Mouse (Mus musculus) testis, adult 2 months (tissue): ENCODE data around the gene Pars2.

Source experiments
- CTCF ChIP-seq: fragments of 200-500 bp; IDR thresholded peaks from 2 replicates; pipeline ENCODE4 v1.5.1; 2012; ENCODE audit warnings: low read depth, mild to moderate bottlenecking, inconsistent platforms, low read length, moderate library complexity; ENCODE audit not compliant: control insufficient read depth, insufficient read depth, insufficient replicate concordance
- POLR2A ChIP-seq: fragments of 200-500 bp; IDR thresholded peaks from 2 replicates; pipeline ENCODE4 v1.6.1; 2012; ENCODE audit warnings: low read depth, mild to moderate bottlenecking, inconsistent platforms, low read length, moderate library complexity; ENCODE audit not compliant: control insufficient read depth

DNA sequence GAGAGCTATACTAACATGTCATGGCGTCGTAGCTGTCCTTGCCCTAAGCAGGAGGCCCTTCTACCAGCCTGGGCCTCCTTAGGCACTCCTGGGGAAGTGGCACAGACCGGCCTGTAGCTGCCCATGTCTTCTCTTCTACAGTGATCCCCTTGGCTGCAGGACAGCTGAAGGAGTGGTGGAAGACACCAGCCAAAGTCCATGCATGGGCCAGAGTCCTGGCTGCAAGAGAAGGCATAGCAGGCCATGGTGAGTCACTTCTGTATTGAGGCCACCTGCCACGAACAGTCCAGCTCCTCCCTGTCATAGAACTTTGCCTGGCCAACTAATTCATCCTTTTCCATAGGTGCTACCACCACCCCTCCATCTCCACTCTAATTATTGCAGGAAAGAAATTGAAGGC, 32.0 kb upstream of the Pars2 start:
- TF ChIP-seq CTCF = no peak
- no peak for TF ChIP-seq POLR2A
